Mouse (Mus musculus) retina, embryonic 14.5 days (tissue): ENCODE data around the gene Unc45b.

Source experiments
- DNase-seq: peaks from one replicate; pipeline ENCODE4 v3.0.0-alpha.2; 2015; ENCODE audit warnings: low spot score

Unc45b gene

GRCm38 (mm10) chr11:82910250-82910649 lies at the start of gene Unc45b:
Gene Unc45b, plus strand, starts transcription at chr11:82910550.
- DNase-seq, result no peak

GRCm38 (mm10) chr11:82860759-82861158 lies 49.6 kb upstream of the Unc45b start:
- no peak for DNase-seq

- DNase-seq, result no peak
These were observed 48.8 kb upstream of the Unc45b start for GRCm38 (mm10) chr11:82861558-82861957.

DNA sequence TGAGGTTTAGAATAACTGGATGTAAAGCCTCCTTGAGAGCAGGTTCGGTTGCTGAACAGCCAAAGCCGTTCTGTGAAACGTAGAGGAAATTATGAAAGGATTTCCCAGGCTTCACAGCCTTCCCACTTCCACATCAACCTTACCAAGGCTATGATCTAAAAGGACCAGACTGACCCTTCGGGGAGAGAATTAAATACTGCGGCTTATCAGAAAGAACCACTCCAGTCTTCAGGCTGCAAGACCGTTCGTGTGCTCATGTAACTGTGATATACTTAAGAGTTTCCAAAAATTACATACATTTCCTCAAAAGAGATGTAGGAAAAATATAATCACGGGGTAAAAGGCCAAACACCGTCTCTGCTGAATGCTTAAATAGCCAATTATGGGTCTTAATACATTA lies 47.7 kb upstream of the Unc45b start:
- DNase-seq, result no peak

DNA sequence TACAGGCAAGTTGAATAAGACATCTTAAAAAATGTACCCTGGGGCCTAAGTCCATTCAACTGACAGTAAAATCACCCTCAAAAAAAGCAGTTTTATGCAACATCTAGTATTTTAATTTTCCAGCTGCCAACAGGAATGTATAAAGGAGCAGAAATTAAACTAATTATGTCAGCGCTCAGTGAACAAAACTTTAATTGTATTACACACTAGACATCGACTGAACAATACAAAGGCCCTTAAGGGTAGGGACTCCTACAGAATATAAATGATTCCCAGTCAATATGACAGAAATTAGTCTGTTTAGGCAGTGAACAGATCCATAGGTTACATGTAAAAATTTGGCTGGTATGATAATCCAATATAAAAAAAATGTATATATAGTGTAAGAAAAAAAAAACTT lies 47.3 kb upstream of the Unc45b start:
- DNase-seq, result no peak

DNA sequence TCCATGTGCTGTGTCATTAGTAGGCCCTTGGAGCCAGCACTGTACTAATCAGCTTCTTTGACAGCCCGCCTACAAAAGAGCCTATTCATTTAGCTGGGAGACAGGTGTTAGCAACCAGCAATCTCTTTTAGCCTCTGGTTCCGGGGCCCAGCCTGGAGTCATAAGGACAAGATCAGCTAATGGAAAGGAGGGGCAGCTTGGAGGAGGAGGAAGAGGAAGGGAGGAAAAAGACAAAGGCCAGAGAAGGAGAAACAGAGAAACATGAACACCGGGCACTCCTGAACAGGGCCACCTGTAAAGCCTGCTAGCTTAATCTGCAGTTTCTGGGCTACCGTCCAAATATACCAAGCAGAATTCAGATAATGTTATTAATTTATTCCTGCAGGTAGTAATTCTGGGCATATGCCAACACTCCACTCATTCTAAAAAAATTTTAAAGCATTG lies 46.8 kb upstream of the Unc45b start:
- no peak for DNase-seq

GRCm38 (mm10) chr11:82865957-82866356 lies 44.4 kb upstream of the Unc45b start:
- DNase-seq, result no peak

DNA sequence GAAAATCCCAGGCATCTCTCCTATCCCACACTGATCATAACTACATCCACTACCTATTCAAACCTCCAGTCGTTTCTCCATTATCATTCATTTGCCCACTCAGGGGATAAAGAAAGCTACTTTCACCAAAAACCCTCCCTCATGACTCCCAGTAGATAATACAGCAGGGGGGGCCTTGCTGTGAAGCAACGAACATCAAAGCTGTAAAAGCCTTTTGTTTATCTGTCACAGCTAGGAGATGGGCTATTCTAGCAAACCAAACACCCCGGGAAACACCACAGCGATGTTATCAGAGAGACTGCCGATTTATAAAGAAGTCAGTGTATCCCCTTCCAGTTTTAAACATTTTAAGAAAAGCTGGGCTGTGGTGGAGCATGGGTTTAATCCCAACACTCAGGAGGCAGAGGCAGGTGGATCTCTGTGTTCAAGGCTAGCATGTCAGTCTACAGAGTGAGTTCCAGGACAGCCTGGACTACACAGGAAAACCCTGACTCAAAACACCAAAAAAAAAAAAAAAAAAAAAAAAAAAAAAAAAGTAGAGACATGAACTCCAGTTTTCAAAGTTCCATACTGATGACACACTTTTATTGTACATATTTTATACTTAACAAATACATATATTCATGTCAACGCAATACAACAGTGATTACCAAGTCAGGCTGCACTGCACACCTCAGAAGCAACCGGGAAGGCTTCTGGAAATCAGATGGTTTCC lies 43.3 kb upstream of the Unc45b start:
- no peak for DNase-seq

GRCm38 (mm10) chr11:82867956-82868355 lies 42.4 kb upstream of the Unc45b start:
- no peak for DNase-seq

DNA sequence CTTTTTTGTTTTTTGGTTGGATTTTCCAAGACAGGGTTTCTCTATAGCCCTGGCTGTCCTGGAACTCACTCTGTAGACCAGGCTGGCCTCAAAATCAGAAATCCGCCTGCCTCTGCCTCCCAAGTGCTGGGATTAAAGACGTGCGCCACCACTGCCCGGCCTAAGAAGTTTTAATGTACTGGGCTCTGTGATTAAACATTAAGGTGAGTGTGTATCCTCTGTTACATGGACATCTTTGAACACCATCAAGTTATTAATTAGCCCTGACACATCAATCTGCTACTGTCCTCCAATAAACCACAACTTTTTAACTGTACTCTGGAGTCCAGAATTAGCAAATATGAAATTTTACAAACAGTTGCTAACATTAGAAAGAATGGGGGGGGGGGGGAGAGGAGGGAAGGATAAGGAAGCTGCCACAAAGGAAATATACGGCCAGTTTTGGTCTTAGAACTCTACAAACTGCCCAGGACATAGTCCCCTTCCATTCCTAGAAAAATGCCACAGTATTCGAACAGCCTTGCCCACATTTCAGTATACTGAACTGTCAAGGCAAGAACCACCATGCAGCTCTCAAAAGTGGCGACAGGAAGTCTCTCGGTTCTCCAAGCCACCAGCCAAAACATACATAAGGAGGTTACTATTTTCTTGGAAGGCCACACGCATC lies 40.7 kb upstream of the Unc45b start:
- no peak for DNase-seq

DNA sequence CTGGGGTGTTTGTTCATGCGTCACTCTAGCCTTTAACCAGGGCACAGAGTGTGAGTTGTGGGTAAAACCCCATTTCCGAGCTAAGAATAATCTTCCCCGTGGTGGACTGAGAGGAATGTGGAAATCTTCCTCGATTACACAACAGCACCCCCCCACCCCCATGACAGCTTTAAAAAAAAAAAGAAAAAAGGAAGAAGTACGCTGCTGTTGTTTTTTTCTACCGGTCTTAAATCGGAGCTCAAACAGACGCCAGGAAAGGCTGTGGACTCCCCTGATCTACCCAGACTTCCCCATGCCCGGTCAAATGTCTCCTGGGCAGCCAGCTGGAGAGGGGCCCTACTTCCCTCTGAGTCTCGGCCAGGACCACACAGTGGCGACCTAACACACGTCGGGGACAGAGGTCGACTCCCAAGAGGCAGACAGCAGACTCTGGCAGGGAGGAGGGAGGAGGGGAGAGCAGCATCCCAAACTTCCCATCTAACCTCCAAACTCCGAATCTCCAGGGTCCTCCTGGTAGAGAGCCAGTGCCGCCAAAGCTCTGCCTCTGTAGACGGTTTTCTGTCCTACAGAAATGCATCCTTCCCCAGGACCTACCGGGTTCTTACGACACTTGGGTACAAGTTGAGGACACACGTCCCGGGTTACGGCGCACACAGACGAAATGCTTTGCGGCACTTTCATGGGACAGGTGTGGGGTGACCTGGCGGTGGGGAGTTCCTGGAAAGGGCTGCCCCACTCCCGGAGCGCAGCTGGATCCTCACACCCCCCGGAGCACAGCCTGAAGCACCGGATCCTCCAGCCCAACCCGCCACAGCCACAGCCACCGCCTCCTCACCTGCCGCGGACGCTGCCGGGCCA lies 39.9 kb upstream of the Unc45b start:
- DNase-seq, result peak; percentile 56

DNA sequence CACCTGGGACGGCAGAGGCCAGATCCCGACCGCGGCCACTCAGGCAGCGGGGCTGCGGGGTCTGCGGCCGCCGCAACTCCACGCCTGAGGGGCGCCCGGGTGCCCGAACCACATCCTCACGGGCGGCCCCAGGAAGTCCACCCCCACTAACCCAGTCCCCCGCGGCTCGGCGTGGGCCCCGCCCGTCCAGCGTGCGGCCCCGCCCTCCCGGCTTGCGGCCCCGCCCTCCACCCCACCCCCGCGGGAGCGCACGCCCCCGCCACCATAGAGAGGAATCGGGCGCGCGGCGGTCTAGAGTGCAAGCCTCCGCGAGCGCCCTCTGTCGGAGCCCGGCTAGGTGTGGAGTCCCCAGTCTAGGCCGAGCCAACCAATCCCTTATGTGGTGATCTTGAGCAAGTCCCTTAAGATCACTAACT lies 39.3 kb upstream of the Unc45b start, which contains the start of gene Rffl:
Rffl (minus strand) TSS at position 180 of the 416 bp plus-strand sequence.
- peak; percentile 98 for DNase-seq

- DNase-seq, result no peak
These were observed 35.4 kb upstream of the Unc45b start for GRCm38 (mm10) chr11:82874924-82875323.

DNA sequence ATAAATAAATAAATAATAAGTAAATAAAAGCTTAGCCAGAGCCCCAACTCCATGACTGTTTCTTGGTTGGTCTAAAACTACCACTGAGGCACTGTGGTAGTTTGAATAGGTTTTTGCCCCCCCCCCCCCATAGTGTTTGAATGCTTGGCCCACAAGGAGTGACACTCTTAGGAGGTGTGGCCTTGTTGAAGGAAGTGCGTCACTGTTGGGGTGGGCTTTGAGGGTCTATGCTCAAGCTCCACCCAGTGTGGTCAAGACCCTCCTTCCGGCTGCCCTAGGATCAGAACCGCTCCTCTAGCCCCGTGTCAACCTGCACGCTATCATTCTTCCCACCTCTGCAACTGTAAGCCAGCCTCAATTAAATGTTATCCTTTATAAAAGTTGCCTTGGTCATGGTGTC lies 34.7 kb upstream of the Unc45b start:
- no peak for DNase-seq

DNA sequence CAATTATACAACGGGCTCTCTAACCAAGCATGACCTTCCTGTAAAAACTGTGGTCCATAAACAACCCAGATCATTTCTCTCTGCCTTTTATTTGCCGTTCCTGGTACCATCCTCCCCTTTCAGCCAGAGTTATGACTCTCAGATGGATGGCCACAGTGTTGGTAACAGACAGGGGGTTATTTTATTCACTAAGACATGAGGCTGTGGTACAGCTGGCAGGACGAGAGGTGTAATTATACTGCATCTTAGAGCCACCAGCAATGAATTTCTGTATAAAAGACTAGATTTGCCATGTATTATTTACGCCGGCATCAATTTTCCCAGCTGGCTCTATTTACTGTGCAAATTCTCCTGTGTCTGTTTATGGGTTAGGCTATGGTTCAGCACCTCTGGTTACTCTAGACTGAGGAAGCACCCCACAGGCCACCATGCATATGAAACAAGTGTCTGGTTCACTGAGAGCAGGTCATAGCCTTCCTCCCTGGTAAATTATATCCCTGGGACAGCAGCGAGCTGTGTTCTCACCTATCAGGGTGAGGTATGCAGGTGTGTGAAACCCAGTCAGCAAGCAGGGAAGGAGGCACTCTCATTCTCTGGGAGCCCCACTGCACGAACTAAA lies 32.5 kb upstream of the Unc45b start:
- DNase-seq, result peak; percentile 44

DNA sequence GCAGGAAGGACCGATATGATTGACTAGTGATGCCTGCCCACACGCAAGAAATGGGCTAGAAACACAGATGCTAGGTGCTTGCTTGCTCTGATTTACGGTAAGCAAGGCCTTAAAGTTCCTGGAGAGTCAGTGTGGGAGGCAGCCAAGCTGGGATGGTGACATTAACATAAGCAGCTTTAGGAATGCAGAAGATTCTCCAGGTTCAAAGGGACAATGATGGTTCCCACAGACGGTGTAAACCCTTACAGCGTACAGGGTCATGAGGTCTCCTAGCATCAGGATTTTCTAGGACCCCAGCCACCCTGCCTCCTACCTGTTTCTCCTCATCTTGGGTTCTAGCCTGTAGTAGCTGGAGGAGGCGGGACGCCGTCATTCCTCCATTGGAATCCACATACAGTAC lies 27.2 kb upstream of the Unc45b start:
- DNase-seq, result no peak

DNA sequence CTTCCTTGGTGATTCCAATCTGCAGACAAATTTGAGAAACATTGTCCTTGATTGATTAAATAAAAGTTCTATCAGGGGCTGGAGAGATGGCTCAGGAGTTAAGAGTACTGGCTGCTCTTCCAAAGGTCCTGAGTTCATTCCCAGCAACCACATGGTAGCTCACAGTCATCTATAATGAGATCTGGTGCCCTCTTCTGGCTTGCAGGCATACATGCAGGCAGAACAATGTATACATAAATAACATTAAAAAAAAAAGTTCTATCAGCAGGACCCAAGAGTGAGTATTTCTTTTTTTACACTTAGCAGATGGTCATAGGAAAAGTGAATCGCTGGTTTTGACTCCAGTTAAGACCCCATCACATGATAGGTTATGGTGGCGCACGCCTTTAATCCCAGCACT lies 23.8 kb upstream of the Unc45b start:
- no peak for DNase-seq

DNA sequence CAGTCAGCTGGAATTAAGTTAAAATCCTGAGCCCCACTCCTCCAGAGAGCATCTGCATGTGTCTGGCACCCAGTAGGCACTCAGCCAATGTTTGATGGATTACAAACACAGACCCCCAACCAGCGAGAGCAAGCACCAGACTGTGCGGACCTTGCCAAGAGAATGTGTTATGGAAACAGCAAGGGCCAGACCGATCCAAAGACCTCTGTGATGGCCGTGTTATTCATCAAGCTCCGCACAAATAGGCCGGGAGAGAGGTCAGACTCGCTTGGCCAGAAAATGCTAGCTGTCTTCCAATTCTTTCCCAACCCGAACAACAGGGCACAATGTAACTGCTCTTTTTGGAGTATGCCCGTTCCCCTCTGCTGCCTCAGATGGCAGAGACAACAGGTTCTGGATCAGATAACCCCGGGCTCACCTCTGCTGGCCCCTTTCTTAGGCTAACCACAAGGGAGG lies 21.8 kb upstream of the Unc45b start:
- DNase-seq, result no peak

DNA sequence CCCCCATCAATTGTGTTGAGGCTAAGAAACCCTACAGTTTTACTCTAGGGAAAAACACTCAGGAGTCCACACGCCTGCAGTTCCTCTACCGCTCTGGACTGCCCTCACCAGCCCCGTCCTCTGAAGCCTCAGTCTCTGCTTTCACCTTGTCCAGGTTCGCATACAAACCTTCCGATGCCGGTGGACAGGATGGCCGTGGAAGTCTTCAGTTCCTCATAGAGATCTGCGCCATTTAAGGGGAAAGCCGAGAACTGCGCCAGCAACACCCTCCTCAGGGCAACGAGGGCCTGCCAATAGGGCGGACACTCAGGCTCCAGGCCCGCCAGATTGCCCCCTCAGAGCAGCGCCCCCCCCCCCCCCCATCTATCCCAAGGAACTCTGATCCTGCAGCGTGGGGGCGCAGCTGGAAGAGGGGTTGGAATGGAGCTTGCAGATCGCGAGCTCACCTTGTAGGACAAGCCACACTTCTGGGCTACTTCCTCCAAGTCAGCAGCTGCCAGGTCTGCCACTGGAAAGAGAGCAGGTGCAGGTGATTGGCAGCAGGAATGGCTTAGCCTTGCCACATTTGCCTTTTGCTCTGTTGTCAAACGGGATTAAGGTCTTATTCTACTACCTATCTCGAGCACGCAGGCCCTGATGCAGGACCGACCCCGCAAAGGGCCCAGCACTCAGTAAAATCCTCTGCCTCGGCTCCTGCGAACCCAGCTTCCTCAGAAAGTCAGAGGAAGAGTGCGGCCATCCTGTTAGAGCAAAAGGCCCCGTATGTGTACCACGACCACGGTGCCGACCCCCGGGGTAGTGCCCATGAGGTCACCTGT lies 20.6 kb upstream of the Unc45b start:
- no peak for DNase-seq

GRCm38 (mm10) chr11:82890342-82890762 lies 20.0 kb upstream of the Unc45b start, which contains the start of gene Rad51d:
Gene Rad51d, minus strand, starts transcription at chr11:82890614.
- DNase-seq, result peak; percentile 97

DNA sequence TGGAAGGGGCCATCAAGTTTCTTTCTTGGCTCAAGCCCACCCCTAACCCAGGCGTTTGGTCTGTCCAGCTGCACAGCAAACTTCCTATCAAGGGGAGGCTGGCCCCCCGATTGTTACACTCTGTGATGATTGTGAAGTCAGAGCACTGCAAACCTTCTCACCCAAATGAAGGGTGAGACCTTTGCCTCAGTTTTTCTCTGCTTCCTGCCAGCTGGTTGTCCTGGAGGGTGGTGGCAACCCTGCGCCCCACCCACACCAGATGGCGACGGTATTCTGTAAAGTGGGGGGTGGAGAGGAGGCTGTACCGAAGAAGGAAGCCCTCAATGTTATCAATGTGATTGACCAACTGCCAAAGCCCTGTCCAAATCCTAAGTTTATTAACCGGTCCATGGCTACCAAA lies 18.4 kb upstream of the Unc45b start, which contains the start of gene Fndc8:
Fndc8 (plus strand) TSS at position 189 of the 400 bp plus-strand sequence.
- no peak for DNase-seq
